Mouse (Mus musculus): ENCODE results near the gene Ccdc30. TPM values are rescaled to one million over a fixed set of nuclear protein-coding genes. Genes with fewer than 3 reads are reported as not detected.

Gene Ccdc30
- polyA plus RNA-seq, 1 experiment from 2014 or later, result 2.5 TPM

- H3K9ac ChIP-seq, result no peak overlapping the region
- no peak overlapping the region for H3K4me3 ChIP-seq (ENCODE audit: low read depth, low read length)
- TF ChIP-seq CTCF (IDR thresholded peaks at IDR 0.05; ENCODE audit: low read depth), result no peak
- DNase-seq, result no peak
- no peak for ATAC-seq (ENCODE audit: insufficient read depth)
- no peak overlapping the region for H3K27ac ChIP-seq (ENCODE audit: low read depth)
- WGBS, result 84% methylated on average over 6 of the region's 6 CpGs
- no peaks in the 10 kb centered on the region for H3K4me1 ChIP-seq (ENCODE audit: insufficient read depth)
- H3K4me2 ChIP-seq, result no peak overlapping the region
- no peaks in the 10 kb centered on the region for H3K27me3 ChIP-seq (ENCODE audit: insufficient read depth, low read length)
- no peaks in the 10 kb centered on the region for H3K36me3 ChIP-seq (ENCODE audit: insufficient read depth)
- H3K9me3 ChIP-seq (ENCODE audit: low read depth, low read length), result no peaks in the 10 kb centered on the region
Measured at GRCm38 (mm10) chr4:119345508-119345907, 69.8 kb downstream of the Ccdc30 start.

GRCm38 (mm10) chr4:119338861-119339361 lies 76.4 kb downstream of the Ccdc30 start:
- Histone ChIP-seq H3K4me2 (peak overlapping the region; percentile 43; the same call in 1 of the 2 replicates), H3K36me3 (ENCODE audit: insufficient read depth) (no peaks in the 10 kb centered on the region), H3K9ac (no peak overlapping the region), H3K4me3 (ENCODE audit: low read depth, low read length) (no peak overlapping the region), H3K27ac (ENCODE audit: low read depth) (no peak overlapping the region), H3K27me3 (ENCODE audit: insufficient read depth, low read length) (no peaks in the 10 kb centered on the region), H3K4me1 (ENCODE audit: insufficient read depth) (no peaks in the 10 kb centered on the region), H3K9me3 (ENCODE audit: low read depth, low read length) (no peaks in the 10 kb centered on the region)
- DNase-seq, result peak; percentile 86
- peak; percentile 75 for ATAC-seq (ENCODE audit: insufficient read depth)
- under 1% methylated on average over 10 of the region's 10 CpGs for WGBS
- TF ChIP-seq CTCF (IDR thresholded peaks at IDR 0.05; ENCODE audit: low read depth), result peak; percentile 86

GRCm38 (mm10) chr4:119338422-119338821 lies 76.9 kb downstream of the Ccdc30 start:
- Histone ChIP-seq H3K27ac (ENCODE audit: low read depth) (no peak overlapping the region), H3K27me3 (ENCODE audit: insufficient read depth, low read length) (no peaks in the 10 kb centered on the region), H3K4me3 (ENCODE audit: low read depth, low read length) (no peak overlapping the region), H3K4me2 (peak overlapping the region; percentile 43; the same call in 1 of the 2 replicates), H3K9ac (no peak overlapping the region), H3K4me1 (ENCODE audit: insufficient read depth) (no peaks in the 10 kb centered on the region), H3K9me3 (ENCODE audit: low read depth, low read length) (no peaks in the 10 kb centered on the region), H3K36me3 (ENCODE audit: insufficient read depth) (no peaks in the 10 kb centered on the region)
- no peak for TF ChIP-seq CTCF (IDR thresholded peaks at IDR 0.05; ENCODE audit: low read depth)
- DNase-seq (no peak), ATAC-seq (ENCODE audit: insufficient read depth) (peak; percentile 28; the same call in 1 of the 2 replicates)
- 45% methylated on average over 4 of the region's 4 CpGs for WGBS

- WGBS, result 81% methylated on average over 6 of the region's 6 CpGs
- H3K4me1 ChIP-seq (ENCODE audit: insufficient read depth), result no peaks in the 10 kb centered on the region
- no peak overlapping the region for H3K4me2 ChIP-seq
- DNase-seq, result no peak
- no peaks in the 10 kb centered on the region for H3K27me3 ChIP-seq (ENCODE audit: insufficient read depth, low read length)
- H3K4me3 ChIP-seq (ENCODE audit: low read depth, low read length), result no peak overlapping the region
- H3K36me3 ChIP-seq (ENCODE audit: insufficient read depth), result no peaks in the 10 kb centered on the region
- no peak overlapping the region for H3K9ac ChIP-seq
- H3K9me3 ChIP-seq (ENCODE audit: low read depth, low read length), result no peaks in the 10 kb centered on the region
- no peak for ATAC-seq (ENCODE audit: insufficient read depth)
- TF ChIP-seq CTCF (IDR thresholded peaks at IDR 0.05; ENCODE audit: low read depth), result no peak
- H3K27ac ChIP-seq (ENCODE audit: low read depth), result no peak overlapping the region
Measured at GRCm38 (mm10) chr4:119333487-119333886, 81.8 kb downstream of the Ccdc30 start.

GRCm38 (mm10) chr4:119320896-119321550 lies 94.3 kb downstream of the Ccdc30 start:
- H3K4me2 ChIP-seq, result peak overlapping the region; percentile 99
- peak; percentile 5 for DNase-seq
- peak overlapping the region; percentile 47; the same call in 1 of the 2 replicates for H3K9ac ChIP-seq
- peak overlapping the region; percentile 72 for H3K4me3 ChIP-seq (ENCODE audit: low read depth, low read length)
- WGBS, result 24% methylated on average over 10 of the region's 10 CpGs
- H3K27me3 ChIP-seq (ENCODE audit: insufficient read depth, low read length), result 0 out of 2 replicates have a peak, but pooled peaks cover 2% of the 10 kb centered on the region
- TF ChIP-seq CTCF (IDR thresholded peaks at IDR 0.05; ENCODE audit: low read depth), result no peak
- no peaks in the 10 kb centered on the region for H3K9me3 ChIP-seq (ENCODE audit: low read depth, low read length)
- peaks cover 5% of the 10 kb centered on the region; the same call in 1 of the 2 replicates for H3K4me1 ChIP-seq (ENCODE audit: insufficient read depth)
- peak overlapping the region; percentile 76 for H3K27ac ChIP-seq (ENCODE audit: low read depth)
- peaks cover 20% of the 10 kb centered on the region for H3K36me3 ChIP-seq (ENCODE audit: insufficient read depth)
- ATAC-seq (ENCODE audit: insufficient read depth), result peak; percentile 62

- DNase-seq, result peak; percentile 98
- Histone ChIP-seq H3K4me2 (peak within 1 kb of the TSS; percentile 99), H3K27ac (ENCODE audit: low read depth) (peak within 1 kb of the TSS; percentile 76), H3K9ac (peak within 1 kb of the TSS; percentile 65), H3K27me3 (ENCODE audit: insufficient read depth, low read length) (0 out of 2 replicates have a peak, but pooled peaks cover 2% of the 10 kb centered on the region), H3K4me3 (ENCODE audit: low read depth, low read length) (peak within 1 kb of the TSS; percentile 72), H3K4me1 (ENCODE audit: insufficient read depth) (peaks cover 5% of the 10 kb centered on the region; the same call in 1 of the 2 replicates), H3K36me3 (ENCODE audit: insufficient read depth) (peaks cover 28% of the 10 kb centered on the region), H3K9me3 (ENCODE audit: low read depth, low read length) (no peaks in the 10 kb centered on the region)
- ATAC-seq (ENCODE audit: insufficient read depth), result peak; percentile 99
- WGBS, result under 1% methylated on average over 44 of the region's 44 CpGs
- TF ChIP-seq CTCF (IDR thresholded peaks at IDR 0.05; ENCODE audit: low read depth), result no peak
Measured at GRCm38 (mm10) chr4:119320131-119320830, 95.0 kb downstream of the Ccdc30 start, which contains the start of gene Ppih. Gene Ppih (minus strand): TSS chr4:119320546.

GRCm38 (mm10) chr4:119313756-119314155 lies 101.6 kb downstream of the Ccdc30 start:
- Histone ChIP-seq H3K27ac (ENCODE audit: low read depth) (no peak overlapping the region), H3K9ac (no peak overlapping the region), H3K36me3 (ENCODE audit: insufficient read depth) (peaks cover 80% of the 10 kb centered on the region), H3K27me3 (ENCODE audit: insufficient read depth, low read length) (no peaks in the 10 kb centered on the region), H3K4me3 (ENCODE audit: low read depth, low read length) (no peak overlapping the region), H3K4me1 (ENCODE audit: insufficient read depth) (no peaks in the 10 kb centered on the region), H3K4me2 (no peak overlapping the region), H3K9me3 (ENCODE audit: low read depth, low read length) (no peaks in the 10 kb centered on the region)
- no peak for ATAC-seq (ENCODE audit: insufficient read depth)
- WGBS, result 87% methylated on average over 1 of the region's 1 CpGs
- DNase-seq, result no peak
- TF ChIP-seq CTCF (IDR thresholded peaks at IDR 0.05; ENCODE audit: low read depth), result no peak

Measured in lung, embryonic 14.5 days (tissue).